Mouse (Mus musculus) midbrain, embryonic 11.5 days (tissue): Measurements from ENCODE around the gene Prcc. TPM values are rescaled to one million over a fixed set of nuclear protein-coding genes. Genes with fewer than 3 reads are reported as not detected.
"Not testable (repeated sequence)": the region's sequence is repeated elsewhere in the genome, so short reads cannot be mapped to it uniquely, and the experiment has no call there.

ENCODE experiments used
- ATAC-seq: fragments of 200-750 bp; cut with Nextera tagmentation; 2 replicates; pipeline ENCODE4 v1.8.0; 2017; ENCODE audit warnings: moderate TSS enrichment, moderate library complexity; ENCODE audit not compliant: low FRiP score
- DNase-seq: peaks from one replicate; pipeline ENCODE4 v3.0.0; 2015; ENCODE audit warnings: low spot score; ENCODE audit errors: missing footprints
- H3K27ac ChIP-seq: fragments of 300-500 bp; sonication (generic); 2 replicates; pipeline ENCODE4 v1.5.1; 2014; ENCODE audit warnings: low read depth, low read length
- H3K27me3 ChIP-seq: fragments of 300-500 bp; sonication (generic); 2 replicates; pipeline ENCODE4 v1.6.1; 2014; ENCODE audit warnings: mild to moderate bottlenecking, low read length, moderate library complexity, mixed read lengths; ENCODE audit not compliant: control insufficient read depth, insufficient read depth
- H3K36me3 ChIP-seq: fragments of 300-500 bp; sonication (generic); 2 replicates; pipeline ENCODE4 v1.6.1; 2014; ENCODE audit warnings: mild to moderate bottlenecking, low read length, moderate library complexity, mixed read lengths; ENCODE audit not compliant: control insufficient read depth, insufficient read depth
- H3K4me1 ChIP-seq: fragments of 300-500 bp; sonication (generic); 2 replicates; pipeline ENCODE4 v1.6.1; 2014; ENCODE audit warnings: low read length; ENCODE audit not compliant: control insufficient read depth, insufficient read depth
- H3K4me2 ChIP-seq: fragments of 300-500 bp; sonication (generic); 2 replicates; pipeline ENCODE4 v1.6.1; 2014; ENCODE audit warnings: mild to moderate bottlenecking, moderate library complexity
- H3K4me3 ChIP-seq: fragments of 300-500 bp; sonication (generic); 2 replicates; pipeline ENCODE4 v1.5.1; 2014; ENCODE audit warnings: low read depth, low read length
- H3K9ac ChIP-seq: fragments of 300-500 bp; sonication (generic); 2 replicates; pipeline ENCODE4 v1.6.1; 2014; ENCODE audit warnings: low read length
- H3K9me3 ChIP-seq: fragments of 300-500 bp; sonication (generic); 2 replicates; pipeline ENCODE4 v1.6.1; 2016; ENCODE audit warnings: low read length; ENCODE audit not compliant: control insufficient read depth
- WGBS: fragments of 180-500 bp; shearing (Covaris S2); extraction: QIAGEN DNeasy Blood & Tissue Kit; methylation state at CpG from one replicate; pipeline ENCODE4 v1.1.7; 2014; 5-methylcytosine and 5-hydroxymethylcytosine counted together
- polyA plus RNA-seq: library from polyadenylated mRNA; unstranded; fragments of >200 nt; fragmentation: Nextera tagmentation; extraction: Ambion mirVana; gene quantifications from 2 replicates; pipeline ENCODE4 v1.2.1, GENCODE M21; 2014

Prcc gene
- polyA plus RNA-seq, 1 experiment from 2014 or later = 20.4 TPM

DNA sequence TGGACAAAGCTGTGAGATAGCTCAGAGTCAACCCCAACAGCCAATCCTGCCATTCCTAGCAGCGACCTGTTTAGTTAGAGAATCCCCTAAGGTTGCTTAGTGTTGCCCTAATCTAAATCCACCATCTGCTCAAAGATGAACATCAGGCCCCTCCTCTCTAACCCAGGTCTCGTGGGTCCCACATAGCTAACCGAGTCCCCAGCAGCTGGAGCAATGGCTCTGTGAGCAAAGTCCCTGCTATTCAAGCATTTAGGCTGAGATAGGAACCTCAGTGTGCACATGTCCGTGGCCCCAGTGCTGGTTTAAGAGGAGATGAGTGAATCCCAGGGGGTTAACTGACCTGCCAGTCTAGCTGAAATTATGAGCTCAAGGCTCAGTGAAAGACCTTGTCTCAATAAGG is 39.2 kb downstream of the Prcc start:
- Histone ChIP-seq H3K9me3 (no peaks in the 10 kb centered on the region), H3K27me3 (no peaks in the 10 kb centered on the region), H3K36me3 (no peaks in the 10 kb centered on the region), H3K27ac (no peak overlapping the region), H3K4me2 (no peak overlapping the region), H3K4me3 (no peak overlapping the region), H3K4me1 (no peaks in the 10 kb centered on the region), H3K9ac (no peak overlapping the region)
- WGBS = 74% methylated on average over 4 of the region's 4 CpGs
- DNase-seq (peak; percentile 54), ATAC-seq (no peak)

DNA sequence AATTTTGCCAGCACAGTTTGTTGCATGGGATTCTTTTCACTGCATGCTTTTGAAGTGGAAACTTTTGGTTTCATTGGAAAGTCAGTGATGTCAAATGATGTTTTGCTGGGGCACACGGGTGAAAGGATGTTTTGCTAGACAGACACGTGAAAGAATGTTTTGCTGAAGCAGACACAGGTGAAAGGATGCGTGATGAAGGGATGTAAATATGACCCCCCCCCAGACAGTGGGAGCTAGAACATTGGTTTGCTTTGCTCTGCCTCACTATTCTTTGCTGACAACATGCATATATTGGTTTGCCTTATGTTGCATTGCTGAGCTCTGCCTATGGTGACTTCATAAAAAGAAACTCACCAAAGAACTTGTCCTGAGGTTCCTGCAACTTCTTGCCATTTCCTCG is 40.4 kb downstream of the Prcc start:
- Histone ChIP-seq H3K9me3 (no peaks in the 10 kb centered on the region), H3K27me3 (no peaks in the 10 kb centered on the region), H3K4me1 (no peaks in the 10 kb centered on the region), H3K4me2 (no peak overlapping the region), H3K9ac (no peak overlapping the region), H3K36me3 (no peaks in the 10 kb centered on the region), H3K4me3 (no peak overlapping the region), H3K27ac (no peak overlapping the region)
- WGBS = 83% methylated on average over 4 of the region's 4 CpGs
- DNase-seq (peak; percentile 72), ATAC-seq (no peak)

DNA sequence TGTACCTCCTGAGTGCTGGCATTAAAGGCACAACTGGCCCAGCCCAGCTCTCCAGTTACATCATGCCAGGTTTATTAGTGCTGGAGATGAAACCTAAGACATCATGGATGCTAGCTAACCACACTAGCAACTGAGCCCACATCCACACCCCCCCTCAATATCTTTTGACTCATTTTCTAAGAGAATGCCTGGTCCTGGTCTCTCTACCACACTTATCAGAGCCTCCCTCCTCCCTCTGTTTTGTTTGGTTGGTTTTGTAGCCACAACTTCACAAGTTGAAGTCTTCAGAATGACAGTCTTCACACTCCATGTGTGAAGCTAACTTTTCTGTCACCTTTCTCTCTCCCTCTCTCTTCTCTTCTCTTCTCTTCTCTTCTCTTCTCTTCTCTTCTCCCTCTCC is 44.5 kb downstream of the Prcc start:
- H3K27me3 ChIP-seq = no peaks in the 10 kb centered on the region
- H3K36me3 ChIP-seq = no peaks in the 10 kb centered on the region
- no peak overlapping the region for H3K27ac ChIP-seq
- DNase-seq (no peak), ATAC-seq (no peak)
- H3K9me3 ChIP-seq = no peaks in the 10 kb centered on the region
- no peak overlapping the region for H3K9ac ChIP-seq
- H3K4me2 ChIP-seq = no peak overlapping the region
- no peaks in the 10 kb centered on the region for H3K4me1 ChIP-seq
- no peak overlapping the region for H3K4me3 ChIP-seq

DNA sequence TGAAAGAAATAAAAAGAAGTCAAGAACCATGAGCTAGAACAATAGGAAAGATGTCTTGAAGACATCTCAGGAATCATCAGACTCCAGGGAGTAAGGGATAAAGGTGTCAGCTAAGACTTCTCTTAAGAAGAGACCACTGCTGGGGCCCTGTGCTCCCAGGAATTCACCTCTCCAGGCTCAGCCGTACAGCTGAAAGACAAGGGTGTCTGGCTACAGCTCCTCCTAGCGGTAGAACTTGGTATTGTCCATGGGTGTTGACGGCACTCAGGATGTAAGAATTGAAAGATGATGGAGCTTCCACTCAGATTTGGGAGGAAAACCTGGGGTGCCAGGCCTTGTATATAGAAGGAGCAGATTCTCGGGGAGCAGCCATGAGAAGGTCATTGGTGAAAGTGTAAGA is 46.8 kb downstream of the Prcc start:
- Histone ChIP-seq H3K4me1 (no peaks in the 10 kb centered on the region), H3K4me2 (no peak overlapping the region), H3K9me3 (no peaks in the 10 kb centered on the region), H3K9ac (no peak overlapping the region), H3K36me3 (no peaks in the 10 kb centered on the region), H3K4me3 (no peak overlapping the region), H3K27ac (no peak overlapping the region), H3K27me3 (no peaks in the 10 kb centered on the region)
- ATAC-seq = no peak
- DNase-seq = peak; percentile 99
- 3% methylated on average over 4 of the region's 4 CpGs for WGBS

- Histone ChIP-seq H3K9me3 (no peaks in the 10 kb centered on the region), H3K4me2 (no peak overlapping the region), H3K4me1 (no peaks in the 10 kb centered on the region), H3K36me3 (no peaks in the 10 kb centered on the region), H3K9ac (no peak overlapping the region), H3K4me3 (no peak overlapping the region), H3K27me3 (no peaks in the 10 kb centered on the region), H3K27ac (no peak overlapping the region)
- DNase-seq (no peak), ATAC-seq (no peak)
- 70% methylated on average over 5 of the region's 5 CpGs for WGBS
Observed at GRCm38 (mm10) chr3:87833482-87833881, 51.9 kb downstream of the Prcc start.

- H3K9me3 ChIP-seq = no peaks in the 10 kb centered on the region
- DNase-seq (no peak), ATAC-seq (no peak)
- no peak overlapping the region for H3K27ac ChIP-seq
- no peaks in the 10 kb centered on the region for H3K36me3 ChIP-seq
- H3K4me3 ChIP-seq = no peak overlapping the region
- H3K4me1 ChIP-seq = no peaks in the 10 kb centered on the region
- WGBS = 85% methylated on average over 7 of the region's 7 CpGs
- no peak overlapping the region for H3K9ac ChIP-seq
- no peaks in the 10 kb centered on the region for H3K27me3 ChIP-seq
- H3K4me2 ChIP-seq = no peak overlapping the region
Observed at GRCm38 (mm10) chr3:87832109-87832859, 53.1 kb downstream of the Prcc start.

GRCm38 (mm10) chr3:87829025-87829424 is 56.4 kb downstream of the Prcc start:
- H3K27ac ChIP-seq = no peak overlapping the region
- 61% methylated on average over 10 of the region's 10 CpGs for WGBS
- H3K27me3 ChIP-seq = no peaks in the 10 kb centered on the region
- no peak overlapping the region for H3K9ac ChIP-seq
- no peaks in the 10 kb centered on the region for H3K4me1 ChIP-seq
- H3K4me2 ChIP-seq = no peak overlapping the region
- no peaks in the 10 kb centered on the region for H3K36me3 ChIP-seq
- H3K9me3 ChIP-seq = no peaks in the 10 kb centered on the region
- ATAC-seq (no peak), DNase-seq (no peak)
- H3K4me3 ChIP-seq = no peak overlapping the region

GRCm38 (mm10) chr3:87828435-87828834 is 57.0 kb downstream of the Prcc start:
- H3K27me3 ChIP-seq = no peaks in the 10 kb centered on the region
- no peak overlapping the region for H3K27ac ChIP-seq
- ATAC-seq = no peak
- no peaks in the 10 kb centered on the region for H3K4me1 ChIP-seq
- no peak overlapping the region for H3K4me3 ChIP-seq
- DNase-seq = no peak
- no peak overlapping the region for H3K4me2 ChIP-seq
- H3K9me3 ChIP-seq = no peaks in the 10 kb centered on the region
- H3K9ac ChIP-seq = no peak overlapping the region
- no peaks in the 10 kb centered on the region for H3K36me3 ChIP-seq
- 61% methylated on average over 4 of the region's 4 CpGs for WGBS

DNA sequence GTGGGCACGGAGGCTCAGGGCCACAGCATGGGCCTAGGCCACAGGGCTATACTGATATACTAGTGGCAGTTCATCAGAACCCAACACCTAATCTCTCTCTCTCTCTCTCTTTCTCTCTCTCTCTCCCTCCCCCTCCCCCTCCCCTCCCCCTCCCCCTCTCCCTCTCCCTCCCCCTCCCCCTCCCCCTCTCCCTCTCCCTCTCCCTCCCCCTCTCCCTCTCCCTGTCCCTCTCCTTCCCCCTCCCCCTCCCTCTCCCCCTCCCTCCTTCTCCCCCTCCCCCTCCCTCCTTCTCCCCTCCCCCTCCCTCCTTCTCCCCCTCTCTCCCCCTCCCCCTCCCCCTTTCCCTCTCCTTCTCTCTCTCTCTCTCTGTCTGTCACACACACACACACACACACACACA is 61.2 kb downstream of the Prcc start, which contains the start of gene Pear1:
TSS of gene Pear1 (minus strand) at position 101 of the 400 bp plus-strand sequence.
- not testable (repeated sequence) for H3K4me2 ChIP-seq, H3K27me3 ChIP-seq, H3K4me3 ChIP-seq, H3K27ac ChIP-seq, H3K36me3 ChIP-seq, ATAC-seq, H3K4me1 ChIP-seq, DNase-seq, H3K9ac ChIP-seq, H3K9me3 ChIP-seq
- 88% methylated on average over 1 of the region's 1 CpGs for WGBS
